Mouse (Mus musculus) retina, postnatal 1 day (tissue): ENCODE measurements around the gene Gm20503.

Experiments used
- DNase-seq: peaks from one replicate; pipeline ENCODE4 v3.0.0-alpha.2; 2012

The Gm20503 gene

DNA sequence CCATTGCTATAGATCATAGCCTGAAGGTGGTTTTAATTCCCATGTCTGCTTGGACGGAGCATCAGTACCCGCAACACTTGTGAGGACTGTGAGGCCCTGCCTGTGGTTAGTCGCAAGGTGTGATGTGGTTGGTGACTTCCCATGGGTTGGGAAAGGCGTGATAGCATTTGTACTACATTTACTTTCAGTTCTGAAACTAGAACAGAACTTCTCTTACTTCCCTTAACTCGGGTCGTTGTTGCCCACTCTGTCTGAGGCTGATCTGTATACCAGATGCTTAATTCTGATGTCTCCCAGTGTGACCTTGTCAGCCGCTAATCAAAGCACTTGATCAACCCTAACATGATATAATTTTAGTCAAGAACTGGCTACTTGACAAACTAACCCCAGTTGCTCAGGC lies 6.2 kb downstream of the Gm20503 start:
- DNase-seq = no peak

DNA sequence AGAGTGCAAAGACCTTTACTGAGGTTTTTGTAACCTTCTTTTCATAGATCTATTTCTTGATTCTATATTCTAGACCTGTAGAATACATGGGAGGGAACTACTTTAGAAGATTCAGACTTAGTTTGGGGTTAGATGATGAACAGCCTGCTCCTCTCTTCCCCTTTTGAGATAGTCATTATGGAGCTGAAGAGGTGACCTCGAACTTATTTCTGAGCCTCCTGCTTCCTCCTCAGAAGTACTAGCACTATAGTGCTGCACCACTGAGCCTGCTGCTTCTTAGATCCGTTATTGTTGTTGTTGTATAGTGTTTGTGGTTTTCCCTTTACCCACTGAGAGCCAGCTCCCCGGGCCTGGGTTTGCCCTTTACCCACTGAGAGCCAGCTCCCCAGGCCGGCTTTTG lies 6.7 kb downstream of the Gm20503 start:
- no peak for DNase-seq

DNA sequence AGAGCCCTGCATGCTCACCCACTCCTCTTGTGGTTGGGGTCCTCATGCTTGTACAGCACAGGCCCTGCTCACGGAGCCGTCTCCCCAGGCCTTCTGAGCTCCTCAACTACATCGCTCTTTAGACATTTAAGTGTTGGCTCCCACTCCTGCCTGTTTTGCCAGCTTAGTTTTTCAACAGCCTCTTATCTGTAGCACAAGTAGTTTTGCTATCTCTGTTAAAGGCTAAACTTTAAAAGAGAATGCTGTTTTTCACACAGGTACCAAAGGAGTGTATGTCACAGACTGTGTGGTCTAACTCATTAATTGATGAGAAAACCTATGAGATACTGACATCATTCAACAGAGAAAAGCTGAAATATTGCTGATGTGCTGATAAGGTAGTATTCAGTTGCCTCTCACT lies 8.4 kb downstream of the Gm20503 start:
- no peak for DNase-seq

DNA sequence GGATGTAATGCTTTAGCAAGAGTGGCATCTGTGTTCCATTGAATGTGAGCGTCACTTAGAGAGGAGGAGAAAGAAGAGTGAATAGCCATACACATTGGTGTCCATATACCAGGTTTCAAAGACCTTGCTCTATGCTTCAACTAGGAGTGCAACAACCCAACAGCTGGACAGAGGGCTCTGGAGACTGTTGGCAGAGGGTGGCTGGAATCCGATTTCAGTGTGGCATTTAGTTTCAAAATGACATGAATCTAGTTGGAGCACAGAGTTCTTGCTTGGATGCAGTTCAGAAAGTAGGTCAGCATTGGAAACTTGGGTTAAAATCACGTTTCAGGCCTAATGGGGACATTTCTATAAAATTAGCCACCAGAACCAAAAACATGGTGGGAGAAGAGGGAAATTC lies 12.2 kb downstream of the Gm20503 start:
- no peak for DNase-seq

DNA sequence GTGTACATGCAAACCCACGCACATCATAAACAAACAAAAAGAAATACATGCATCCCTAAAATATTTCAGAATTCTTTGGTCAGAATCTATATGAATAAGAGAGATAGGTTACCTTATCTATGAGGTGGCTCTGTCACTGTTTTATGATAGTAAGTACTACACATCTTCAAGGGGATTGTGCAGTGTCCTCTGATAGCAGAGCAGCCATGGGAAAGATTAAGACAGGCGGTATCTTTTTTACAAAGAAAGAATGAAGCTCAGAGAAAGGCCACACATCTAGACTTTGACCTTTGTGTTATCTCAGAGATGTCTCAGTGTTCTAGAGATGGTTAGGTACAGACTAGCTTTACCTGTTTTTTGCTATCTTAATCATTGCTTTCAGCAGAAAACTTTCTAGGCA lies 13.9 kb downstream of the Gm20503 start:
- DNase-seq = no peak

DNA sequence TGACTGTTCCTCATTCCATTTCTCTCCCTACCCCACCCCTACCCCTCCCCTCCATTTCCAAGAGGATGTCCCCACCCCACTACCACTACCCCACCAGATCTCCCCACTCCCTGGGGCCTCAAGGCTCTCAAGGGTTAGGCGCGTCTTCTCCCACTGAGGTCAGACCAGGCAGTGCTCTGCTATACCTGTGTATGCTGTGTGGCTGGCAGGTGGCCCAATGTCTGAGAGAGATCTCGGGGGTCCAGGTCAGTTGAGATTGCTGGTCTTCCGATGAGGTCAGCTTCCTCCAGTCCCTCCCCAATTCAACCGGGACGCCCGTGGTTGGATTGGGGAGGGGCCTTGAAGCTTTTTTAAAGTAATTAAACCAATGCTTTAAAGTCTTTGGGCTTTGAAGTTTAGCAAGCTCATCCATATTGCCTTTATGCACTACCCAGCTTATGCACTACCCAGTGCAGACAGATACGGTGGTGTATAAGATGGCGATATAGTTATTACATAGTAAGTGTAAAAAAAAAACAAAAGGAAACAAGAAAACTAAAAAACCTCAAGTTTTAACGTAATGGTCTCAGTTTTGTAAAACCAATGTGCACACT lies 31.4 kb downstream of the Gm20503 start:
- DNase-seq = no peak

DNA sequence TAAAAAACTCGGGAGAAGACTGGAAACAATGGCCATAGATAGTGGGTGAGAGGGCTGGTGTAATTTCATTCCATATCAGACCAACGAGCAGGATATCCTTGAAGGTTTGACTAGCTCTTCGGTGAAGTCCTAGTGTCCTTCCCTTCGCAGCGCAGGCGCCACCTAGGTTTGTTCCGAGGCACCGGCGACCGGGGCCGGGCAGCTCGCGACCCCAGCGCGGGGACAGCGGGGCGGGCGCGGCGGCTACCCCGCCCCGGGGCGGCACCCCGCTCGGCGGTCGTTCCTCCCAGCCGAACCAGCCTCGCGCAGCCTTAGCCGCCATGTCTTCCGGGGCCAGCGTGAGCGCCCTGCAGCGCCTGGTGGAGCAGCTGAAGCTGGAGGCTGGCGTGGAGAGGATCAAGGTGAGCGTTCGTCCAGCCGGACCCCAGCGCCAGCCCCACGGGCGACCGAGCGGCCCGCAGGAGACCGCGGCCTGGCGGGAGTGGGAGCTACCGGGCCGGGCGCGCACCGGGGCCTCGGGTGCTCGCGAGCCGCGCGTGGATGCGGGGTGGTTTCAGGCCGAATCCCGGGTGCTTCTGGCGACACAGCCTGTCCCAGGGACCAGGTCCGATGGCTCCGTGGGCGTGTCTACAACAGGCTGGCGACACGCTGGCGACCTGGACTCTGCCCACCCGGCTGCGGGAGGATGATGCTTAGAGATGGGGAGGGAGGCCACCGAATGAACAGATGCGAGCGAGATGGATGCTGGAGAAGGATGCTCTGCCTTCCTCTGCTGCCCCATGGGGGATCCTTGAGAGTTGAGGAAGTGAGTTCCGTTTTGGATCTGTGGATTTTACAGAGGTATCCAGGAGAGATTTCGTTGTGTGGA lies 32.1 kb downstream of the Gm20503 start, which contains the start of gene Gng10:
TSS of gene Gng10 (plus strand) at position 171 of the 868 bp plus-strand sequence.
- DNase-seq = peak; percentile 75

DNA sequence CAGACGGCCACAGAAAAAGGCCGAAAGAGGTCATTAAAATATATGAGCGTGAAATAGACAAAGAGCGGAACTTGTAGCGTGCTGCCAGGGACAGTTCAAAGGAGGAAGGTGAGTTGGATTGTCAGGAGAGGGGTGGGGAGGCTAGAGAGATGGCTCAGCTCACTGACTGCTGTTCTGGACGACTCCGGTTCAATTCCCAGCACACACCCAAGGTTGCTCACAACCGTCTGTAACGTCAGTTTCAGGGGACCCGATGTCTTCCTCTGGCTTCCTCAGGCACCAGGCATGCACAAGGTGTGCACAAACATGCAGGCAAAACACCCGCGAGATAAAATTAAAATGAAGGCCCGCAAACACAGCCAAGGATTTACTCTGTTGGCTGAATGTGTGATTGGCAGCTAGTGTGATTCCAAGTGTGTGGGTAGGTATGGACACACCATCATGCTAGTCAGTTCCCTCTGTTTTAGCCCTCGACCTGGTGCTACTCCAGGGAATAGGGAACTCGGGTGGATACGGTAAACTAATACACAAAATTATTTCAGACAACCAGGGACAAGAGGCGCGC lies 32.9 kb downstream of the Gm20503 start:
- no peak for DNase-seq

DNA sequence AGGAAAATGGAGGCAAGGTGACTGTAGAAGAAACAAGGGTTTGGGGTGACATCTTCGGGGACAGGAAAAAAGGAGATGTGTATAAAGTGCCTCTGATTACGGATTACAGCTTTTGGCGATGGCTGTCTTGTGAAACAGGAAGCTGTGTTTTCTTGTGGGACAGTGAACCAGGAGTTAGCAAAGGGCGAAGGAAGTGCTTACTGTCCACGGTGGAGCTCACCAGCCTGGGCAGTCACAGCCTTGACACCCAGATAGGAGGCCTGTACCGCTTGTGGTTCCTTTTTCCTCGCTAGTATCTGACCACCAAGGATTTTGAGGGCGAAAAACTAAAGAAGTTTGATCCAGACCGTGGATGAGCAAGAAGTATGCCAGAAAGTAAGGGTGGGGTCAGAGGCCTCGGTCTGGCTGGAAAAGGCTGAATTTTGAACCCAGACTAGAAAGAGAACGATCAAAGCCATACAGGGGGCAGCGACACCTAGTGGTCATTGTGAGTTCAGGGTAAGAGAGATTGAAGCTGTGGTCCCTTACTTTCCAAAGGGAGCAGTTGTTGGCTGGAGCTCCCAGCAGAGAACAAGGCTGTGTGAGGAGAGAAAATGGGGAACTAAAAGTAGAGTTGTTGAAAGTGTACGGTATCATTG lies 33.6 kb downstream of the Gm20503 start:
- peak; percentile 86 for DNase-seq

DNA sequence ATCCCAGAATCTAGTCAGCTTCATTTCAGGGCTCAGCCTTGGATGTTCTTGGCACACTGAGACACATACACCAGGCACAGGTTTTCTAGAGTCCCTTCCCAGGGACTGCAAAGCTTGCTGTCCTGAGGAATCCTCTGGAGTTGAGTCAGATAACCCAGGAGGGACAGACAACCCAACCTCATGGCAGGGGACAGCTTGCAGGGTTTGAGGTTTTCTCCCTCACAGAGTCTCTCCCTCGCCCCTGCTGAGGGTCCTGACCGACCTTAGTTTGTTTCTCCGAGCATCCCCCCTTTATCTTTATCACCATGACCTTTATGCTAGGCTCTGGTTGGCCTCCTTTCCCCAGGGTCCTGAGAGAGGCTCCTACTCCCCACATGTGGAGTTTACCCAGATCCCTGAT lies 34.5 kb downstream of the Gm20503 start:
- no peak for DNase-seq

DNA sequence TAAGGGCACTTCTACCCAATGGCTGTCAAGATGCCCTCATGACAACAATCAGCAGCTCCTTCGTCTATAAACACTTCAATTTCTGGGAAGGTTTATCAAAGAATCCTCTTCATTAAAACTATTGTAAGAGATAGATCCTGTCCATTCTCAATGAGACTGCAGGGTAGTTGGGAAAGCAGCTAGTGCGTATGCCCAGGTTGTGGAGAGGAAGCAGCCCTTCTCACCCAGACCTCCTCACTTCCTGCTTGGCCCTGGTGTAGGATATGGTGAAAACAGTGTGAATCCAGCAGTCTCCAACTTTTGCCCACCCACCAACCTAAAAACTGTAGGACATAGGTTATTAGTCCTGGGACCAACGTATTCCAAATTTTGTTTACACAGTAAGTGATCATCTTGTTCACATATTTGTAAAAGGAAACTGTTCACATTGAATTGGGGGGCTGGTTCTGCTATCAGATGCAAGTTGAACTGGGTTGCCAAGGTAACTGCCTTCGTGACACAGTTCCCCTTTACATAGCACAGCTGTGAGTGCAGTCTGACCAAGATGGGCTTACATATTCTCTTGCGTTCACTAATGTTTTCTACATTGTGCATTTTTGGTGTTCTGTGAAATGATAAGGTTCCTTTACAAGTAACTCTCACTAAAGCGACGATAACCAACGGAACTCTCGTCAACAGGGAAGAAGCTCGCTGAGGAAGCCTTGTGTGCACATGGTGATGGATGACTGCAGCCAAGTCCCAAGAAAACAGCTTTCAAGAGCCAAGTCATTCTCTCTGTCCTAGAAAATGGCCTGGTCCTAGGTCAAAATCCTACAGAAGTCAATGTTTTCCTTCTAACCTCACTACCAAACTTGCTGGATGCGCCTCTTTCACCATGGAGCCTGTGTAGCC lies 37.6 kb downstream of the Gm20503 start:
- DNase-seq = no peak

DNA sequence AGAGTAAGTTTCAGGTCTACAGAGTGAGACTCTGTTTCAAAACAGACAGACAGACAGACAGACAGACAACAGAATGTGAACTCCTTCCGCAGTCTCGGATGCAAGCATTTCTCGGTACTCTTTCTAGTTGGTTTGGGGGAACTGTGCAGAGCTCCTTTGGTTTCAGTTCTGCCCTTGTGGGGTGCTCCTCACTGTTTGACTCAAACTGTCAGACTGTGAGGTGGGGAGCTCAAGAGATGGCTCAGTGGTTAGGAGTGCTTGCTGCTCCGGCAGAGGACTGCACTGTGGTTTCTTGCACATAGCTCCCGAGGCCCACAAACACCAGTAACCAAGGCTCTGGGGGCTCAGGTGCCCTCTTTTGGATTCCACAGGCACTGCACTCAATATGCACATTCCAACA lies 40.1 kb downstream of the Gm20503 start:
- no peak for DNase-seq

DNA sequence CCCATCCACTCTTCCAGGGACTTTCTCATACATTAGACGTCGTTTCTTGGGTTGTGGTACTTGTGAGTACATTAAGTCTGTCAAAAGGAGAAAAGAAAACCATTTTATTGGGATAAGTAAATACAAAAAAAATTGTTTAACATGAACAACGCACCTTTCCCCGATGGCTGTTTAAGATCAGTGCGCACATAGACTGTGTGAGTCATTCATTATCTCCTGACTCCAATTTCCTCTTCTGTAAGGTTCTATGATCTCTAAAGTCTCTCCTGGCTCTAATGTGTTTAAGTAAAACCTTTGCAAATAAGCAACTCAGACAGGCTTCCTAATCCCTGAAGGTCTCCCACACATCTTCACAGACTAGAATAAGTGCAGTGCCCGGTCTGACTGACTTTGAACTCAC lies 40.9 kb downstream of the Gm20503 start:
- DNase-seq = no peak

DNA sequence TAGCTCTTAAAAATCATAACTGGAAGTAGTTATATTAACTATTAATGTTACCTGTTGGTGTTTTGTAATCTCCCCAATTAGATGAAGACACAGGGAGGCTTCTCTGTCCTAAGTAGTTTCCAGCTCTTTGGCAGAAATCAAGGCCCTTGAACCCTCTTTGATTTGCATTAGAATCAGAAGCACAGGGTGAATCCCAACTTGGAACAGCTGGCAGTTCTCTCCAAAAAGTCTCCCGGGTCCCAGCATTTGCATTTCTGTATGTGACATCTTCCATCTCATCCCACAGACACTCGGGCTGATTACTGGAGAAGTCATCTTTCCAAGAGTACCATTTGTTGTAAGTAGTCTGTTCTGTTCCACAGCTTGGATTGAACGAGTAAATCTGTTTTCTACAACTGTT lies 44.2 kb downstream of the Gm20503 start:
- DNase-seq = no peak

DNA sequence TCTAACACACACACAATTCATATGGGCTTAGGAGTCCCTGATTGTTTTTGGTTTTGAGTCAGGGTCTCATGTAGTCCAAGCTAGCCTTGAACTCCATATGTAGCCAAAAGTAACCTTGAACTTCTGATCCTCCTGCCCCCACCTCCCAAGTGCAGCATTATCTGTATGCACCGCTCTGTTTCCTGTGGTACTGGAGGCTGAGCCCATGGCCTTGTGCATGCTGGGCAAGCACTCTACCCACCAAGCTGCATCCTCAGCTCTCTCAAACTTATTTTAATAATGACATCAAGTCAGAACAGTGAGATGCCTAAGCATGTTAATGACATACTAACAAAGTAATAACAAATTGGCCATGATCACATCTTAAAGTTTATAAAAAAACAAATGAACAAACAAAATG lies 48.1 kb downstream of the Gm20503 start:
- no peak for DNase-seq

DNA sequence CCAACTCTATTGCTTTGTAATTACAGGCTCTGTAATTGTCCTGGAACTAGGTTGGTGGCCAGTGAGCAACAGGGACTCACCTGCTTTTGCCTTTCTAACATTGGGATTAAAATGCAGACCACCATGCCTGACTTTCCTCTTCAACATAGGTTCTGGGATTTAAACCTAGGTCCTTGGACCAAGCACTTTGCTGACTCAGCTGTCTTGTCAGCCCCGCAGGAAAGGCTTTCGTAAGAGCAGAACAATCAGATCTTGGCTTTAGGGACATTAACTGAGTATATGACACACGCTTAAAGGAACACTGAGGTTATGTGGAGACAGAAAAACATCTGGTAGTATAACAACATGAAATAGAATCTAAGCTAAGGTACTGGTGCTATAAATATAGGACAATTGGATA lies 54.9 kb downstream of the Gm20503 start:
- DNase-seq = no peak

DNA sequence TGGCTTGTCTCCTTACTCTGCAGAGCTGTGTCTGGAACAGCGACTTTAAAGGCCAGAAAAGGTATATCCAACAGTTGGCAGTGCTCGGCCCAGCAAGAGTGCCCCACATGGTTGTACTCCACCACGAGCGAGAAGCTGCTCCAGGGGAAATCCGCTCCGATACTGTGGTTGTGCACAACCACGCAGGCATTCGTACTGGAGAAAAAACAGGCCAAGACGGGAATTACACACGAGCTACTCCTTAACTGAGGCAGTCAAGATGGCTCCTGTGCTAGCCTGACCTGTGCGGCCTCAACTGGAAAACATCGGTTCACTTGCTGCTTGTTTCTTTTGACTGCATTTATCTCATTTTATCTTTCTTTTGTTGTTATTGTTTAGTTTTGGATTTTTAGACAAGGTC lies 59.5 kb downstream of the Gm20503 start:
- DNase-seq = no peak

DNA sequence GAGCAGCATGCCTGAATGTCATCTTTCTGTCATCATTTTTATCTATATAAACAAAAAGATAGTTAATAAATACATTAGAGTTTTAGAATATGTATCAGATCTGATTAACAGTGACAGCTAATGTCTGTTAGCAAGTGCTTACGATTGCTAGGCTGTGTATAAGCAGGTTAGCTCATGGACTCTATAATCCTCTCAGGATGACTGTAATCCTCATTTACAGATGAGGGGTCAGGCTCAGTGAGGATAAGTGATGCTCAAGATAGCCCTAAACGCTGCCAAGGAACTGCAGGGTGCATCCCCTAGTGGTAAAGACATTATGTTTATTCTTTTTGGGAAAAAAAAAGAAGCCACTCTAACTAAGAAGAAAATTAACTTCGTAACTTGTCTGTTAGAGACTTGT lies 66.3 kb downstream of the Gm20503 start:
- peak; percentile 86 for DNase-seq

DNA sequence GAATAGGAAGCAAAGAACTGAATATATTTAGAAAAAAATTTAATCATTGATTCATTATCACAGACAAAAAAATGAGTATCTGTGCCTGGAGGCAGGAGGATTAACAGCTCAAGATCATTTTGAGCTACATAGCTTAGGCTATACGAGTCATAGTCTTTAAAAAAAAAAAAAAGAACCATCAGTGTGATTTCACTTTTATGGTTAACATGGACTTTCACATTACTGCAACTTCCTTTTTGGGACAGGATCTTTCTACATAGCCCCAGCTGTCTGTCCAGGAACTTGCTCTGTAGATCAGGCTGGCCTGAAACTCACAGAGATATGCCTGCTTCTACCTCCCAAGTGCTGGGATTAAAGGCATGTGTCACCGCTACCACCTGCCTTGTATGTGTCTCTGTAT lies 80.4 kb downstream of the Gm20503 start:
- DNase-seq = no peak

DNA sequence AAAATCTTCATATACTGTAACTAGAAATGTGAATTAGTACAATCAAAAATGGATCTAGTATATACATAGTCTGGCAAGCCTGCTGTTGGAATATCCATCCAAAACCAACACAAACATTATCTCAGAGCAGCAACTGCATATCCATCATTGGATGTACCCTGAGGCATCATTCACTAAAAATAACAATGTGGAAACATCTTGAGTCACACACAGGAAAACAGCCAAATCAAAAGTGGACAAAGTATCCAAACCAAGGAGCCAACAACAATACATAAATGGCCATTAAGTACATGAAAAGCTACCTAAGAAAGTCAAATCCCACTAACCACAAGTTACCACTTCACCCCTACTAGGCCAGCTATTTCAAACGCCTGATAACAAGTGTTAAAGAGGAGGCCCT lies 86.4 kb downstream of the Gm20503 start:
- no peak for DNase-seq
